Mouse (Mus musculus) heart, postnatal 0 days (tissue): ENCODE results near the gene Tom1l1. TPM values are rescaled to one million over a fixed set of nuclear protein-coding genes. Genes with fewer than 3 reads are reported as not detected.

Experiments used
- ATAC-seq: fragments of 200-750 bp; cut with Nextera tagmentation; 2 replicates; pipeline ENCODE4 v1.8.0; 2017; ENCODE audit warnings: low read depth, moderate number of reproducible peaks, moderate library complexity; ENCODE audit not compliant: insufficient read depth
- DNase-seq: peaks from one replicate; pipeline ENCODE4 v3.0.0-alpha.2; 2016; ENCODE audit warnings: low spot score
- H3K27ac ChIP-seq: fragments of 300-500 bp; sonication (generic); 2 replicates; pipeline ENCODE4 v1.5.1; 2014; ENCODE audit warnings: low read depth, mild to moderate bottlenecking
- H3K27me3 ChIP-seq: fragments of 300-500 bp; sonication (generic); 2 replicates; pipeline ENCODE4 v1.6.1; 2014; ENCODE audit warnings: low read length, mixed read lengths; ENCODE audit not compliant: control insufficient read depth, insufficient read depth
- H3K36me3 ChIP-seq: fragments of 300-500 bp; sonication (generic); replicated peaks from 2 replicates; pipeline ENCODE4 v1.6.1; 2014; ENCODE audit warnings: low read length, mixed read lengths; ENCODE audit not compliant: control insufficient read depth, insufficient read depth
- H3K4me1 ChIP-seq: fragments of 300-500 bp; sonication (generic); 2 replicates; pipeline ENCODE4 v1.6.1; 2014; ENCODE audit warnings: antibody characterized with exemption; ENCODE audit not compliant: control insufficient read depth, insufficient read depth
- H3K4me2 ChIP-seq: fragments of 300-500 bp; sonication (generic); 2 replicates; pipeline ENCODE4 v1.6.1; 2014; ENCODE audit warnings: low read depth, mild to moderate bottlenecking, low read length, moderate library complexity
- H3K4me3 ChIP-seq: fragments of 300-500 bp; sonication (generic); 2 replicates; pipeline ENCODE4 v1.5.1; 2014; ENCODE audit warnings: low read depth, low read length
- H3K9ac ChIP-seq: fragments of 300-500 bp; sonication (generic); replicated peaks from 2 replicates; pipeline ENCODE4 v1.6.1; 2014; ENCODE audit warnings: low read depth, low read length, mixed read lengths
- H3K9me3 ChIP-seq: fragments of 300-500 bp; sonication (generic); replicated peaks from 2 replicates; pipeline ENCODE4 v1.6.1; 2016; ENCODE audit warnings: low read length; ENCODE audit not compliant: control insufficient read depth
- CTCF ChIP-seq: IDR thresholded peaks from 2 replicates; pipeline ENCODE4 v1.5.1; 2016; ENCODE audit warnings: antibody characterized with exemption, control low read depth, low read depth
- EP300 ChIP-seq: IDR thresholded peaks from 2 replicates; pipeline ENCODE4 v1.6.1; 2016; ENCODE audit warnings: antibody characterized with exemption, low read depth
- WGBS: fragments of 180-500 bp; shearing (Covaris S2); extraction: QIAGEN DNeasy Blood & Tissue Kit; methylation state at CpG from one replicate; pipeline ENCODE4 v1.1.7; 2014; 5-methylcytosine and 5-hydroxymethylcytosine counted together
- polyA plus RNA-seq: library from polyadenylated mRNA; unstranded; fragments of >200 nt; fragmentation: Nextera tagmentation; extraction: Ambion mirVana; gene quantifications from 2 replicates; pipeline ENCODE4 v1.2.1, GENCODE M21; 2015
- total RNA-seq: library from RNA; depleted of rRNA; stranded (reverse); fragments of >200 nt; gene quantifications from 2 replicates; pipeline ENCODE4 v1.2.3, GENCODE M21; 2014; ENCODE audit warnings: low replicate concordance; rRNA removed

Gene Tom1l1
- total RNA-seq (14.8 and 15.1 TPM in 2 replicates), polyA plus RNA-seq (16.3 and 21.4 TPM in 2 replicates)

DNA sequence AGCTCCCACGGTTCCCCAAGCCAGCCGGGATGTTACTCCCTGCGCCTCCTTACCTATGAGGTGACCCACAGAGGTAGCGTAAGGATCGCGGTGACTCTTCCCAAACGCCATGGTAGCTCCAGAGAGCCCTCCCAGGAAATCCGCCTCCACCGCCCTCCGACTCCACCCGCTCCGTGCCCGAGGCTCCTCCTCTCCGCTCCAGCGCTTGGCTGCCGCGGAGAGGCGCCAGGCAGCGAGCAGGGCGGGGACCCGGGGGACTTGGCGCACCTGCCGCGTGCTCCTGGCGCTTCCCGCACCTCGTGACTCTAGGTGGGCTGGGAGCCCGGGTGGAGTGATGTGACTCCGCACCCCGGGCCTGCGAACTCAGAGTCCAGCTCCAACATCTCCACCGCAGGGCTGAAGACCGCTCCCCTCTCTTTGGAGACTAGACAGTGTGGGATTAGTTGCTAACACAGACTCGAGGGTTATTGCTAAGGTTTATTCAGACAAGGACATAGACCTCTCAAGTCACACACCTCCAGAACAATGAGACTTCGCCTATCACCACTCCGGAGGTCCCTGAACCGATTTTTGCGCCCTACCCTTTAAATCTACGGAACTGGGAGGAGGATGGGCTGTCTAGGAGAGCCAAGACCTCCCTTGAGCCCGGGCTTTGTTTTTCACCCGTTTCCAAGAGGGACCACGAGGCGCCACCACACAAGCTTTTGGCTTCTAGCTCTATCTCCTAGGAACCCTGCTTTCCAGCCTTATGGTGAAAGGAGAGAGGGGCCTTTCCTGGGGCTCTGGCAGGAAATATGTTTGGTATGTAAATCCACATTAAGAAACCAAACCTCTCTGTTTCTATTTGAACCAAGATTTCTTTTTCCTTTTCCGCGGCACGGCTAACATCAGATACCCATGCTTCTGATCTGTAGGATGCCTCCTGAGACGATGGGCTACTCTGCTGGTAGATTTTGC is at the start of gene Tom1l1:
Gene Tom1l1, minus strand, starts transcription at position 907 of the 957 bp plus-strand sequence.
- Histone ChIP-seq H3K4me2 (peak within 1 kb of the TSS; percentile 83), H3K9ac (peak within 1 kb of the TSS; percentile 60), H3K27ac (no peak within 1 kb of the TSS), H3K36me3 (no peaks in the 10 kb centered on the region; the same call in 1 of the 2 replicates), H3K27me3 (no peaks in the 10 kb centered on the region), H3K9me3 (no peaks in the 10 kb centered on the region), H3K4me1 (peaks cover 8% of the 10 kb centered on the region; the same call in 1 of the 2 replicates), H3K4me3 (peak within 1 kb of the TSS; percentile 59)
- TF ChIP-seq CTCF (no peak), EP300 (no peak)
- peak; percentile 92 for ATAC-seq
- DNase-seq: peak; percentile 58
- 6% methylated on average over 40 of the region's 47 CpGs for WGBS

DNA sequence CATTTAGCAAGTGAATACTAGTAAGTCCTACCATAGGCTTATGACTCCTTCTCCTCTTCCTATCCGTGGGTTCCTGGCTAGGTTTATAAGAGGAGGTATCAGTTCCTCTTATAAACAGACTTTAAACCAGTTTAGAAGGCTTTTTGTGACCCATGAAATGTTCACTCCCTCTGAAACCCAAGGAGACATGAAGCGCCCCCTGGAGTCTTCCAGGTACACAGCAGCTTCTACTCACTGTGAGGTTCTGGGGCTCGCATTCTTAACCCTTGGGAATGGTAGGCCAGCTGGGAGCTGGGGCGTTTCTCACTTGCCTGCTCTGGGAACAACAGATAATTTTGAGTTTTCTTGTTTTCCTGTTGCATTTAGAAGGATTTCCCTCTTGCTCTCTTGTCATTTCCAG is 45.4 kb upstream of the Tom1l1 start:
- Histone ChIP-seq H3K36me3 (no peaks in the 10 kb centered on the region), H3K9me3 (no peaks in the 10 kb centered on the region), H3K4me3 (no peak overlapping the region), H3K9ac (no peak overlapping the region), H3K4me1 (peaks cover 7% of the 10 kb centered on the region; the same call in 1 of the 2 replicates), H3K27ac (no peak overlapping the region), H3K27me3 (no peaks in the 10 kb centered on the region), H3K4me2 (no peak overlapping the region)
- 71% methylated on average over 4 of the region's 4 CpGs for WGBS
- no peak for TF ChIP-seq EP300
- no peak for TF ChIP-seq CTCF
- no peak for ATAC-seq
- DNase-seq: no peak

DNA sequence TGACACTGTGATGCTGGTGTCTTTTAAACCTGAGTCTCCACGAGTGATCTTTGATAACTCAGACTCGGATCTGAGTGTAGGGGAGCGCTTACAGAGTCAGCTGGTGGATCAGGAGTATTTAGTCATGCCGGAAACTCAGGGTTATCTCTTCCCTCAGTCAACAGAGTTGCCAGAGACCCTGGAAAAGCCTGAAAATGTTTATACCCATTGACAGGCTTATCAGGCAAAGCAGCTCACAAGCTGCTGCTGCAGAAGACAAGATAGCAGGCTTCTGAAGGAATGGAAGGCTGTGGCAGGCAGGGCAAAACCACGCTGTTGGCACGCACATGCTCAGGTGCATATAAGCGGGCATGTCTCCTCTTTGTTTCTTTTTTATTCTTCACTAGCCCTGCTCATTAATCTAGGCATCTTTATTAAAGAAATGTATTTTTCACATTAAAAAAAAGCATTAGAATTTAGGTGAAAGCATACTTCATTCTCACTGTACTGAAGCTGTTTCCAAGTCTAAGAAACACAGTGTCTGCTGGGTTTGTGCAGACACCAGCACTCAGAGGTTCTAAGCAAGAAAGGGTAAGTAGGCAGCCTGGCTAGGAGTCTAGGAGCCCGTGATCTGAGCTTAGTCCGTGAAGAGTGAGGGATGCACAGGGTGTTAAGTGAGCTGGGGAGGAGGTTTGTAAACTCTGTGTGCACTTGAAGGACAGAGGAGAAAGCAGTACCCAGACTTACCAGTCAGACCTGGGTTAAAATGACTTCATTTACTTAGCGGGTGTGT is 39.4 kb upstream of the Tom1l1 start:
- Histone ChIP-seq H3K4me3 (peak overlapping the region; percentile 8; the same call in 1 of the 2 replicates), H3K4me1 (peaks cover 11% of the 10 kb centered on the region), H3K36me3 (no peaks in the 10 kb centered on the region), H3K9me3 (no peaks in the 10 kb centered on the region), H3K27me3 (no peaks in the 10 kb centered on the region), H3K4me2 (peak overlapping the region; percentile 26), H3K9ac (no peak overlapping the region), H3K27ac (0 out of 2 replicates have a peak overlapping the region, but pooled peaks have one; percentile 6)
- WGBS: 28% methylated on average over 10 of the region's 10 CpGs
- no peak for DNase-seq
- no peak for TF ChIP-seq CTCF
- TF ChIP-seq EP300: no peak
- no peak for ATAC-seq

- H3K27ac ChIP-seq: 0 out of 2 replicates have a peak overlapping the region, but pooled peaks have one; percentile 6
- H3K4me3 ChIP-seq: peak overlapping the region; percentile 8; the same call in 1 of the 2 replicates
- ATAC-seq (peak; percentile 39; the same call in 1 of the 2 replicates), DNase-seq (no peak)
- no peaks in the 10 kb centered on the region for H3K9me3 ChIP-seq
- peaks cover 11% of the 10 kb centered on the region for H3K4me1 ChIP-seq
- no peak for TF ChIP-seq EP300
- no peak for TF ChIP-seq CTCF
- H3K27me3 ChIP-seq: no peaks in the 10 kb centered on the region
- no peak overlapping the region for H3K9ac ChIP-seq
- WGBS: 58% methylated on average over 10 of the region's 10 CpGs
- no peaks in the 10 kb centered on the region for H3K36me3 ChIP-seq
- H3K4me2 ChIP-seq: peak overlapping the region; percentile 26
Observed at GRCm38 (mm10) chr11:90726730-90727129, 38.6 kb upstream of the Tom1l1 start.

DNA sequence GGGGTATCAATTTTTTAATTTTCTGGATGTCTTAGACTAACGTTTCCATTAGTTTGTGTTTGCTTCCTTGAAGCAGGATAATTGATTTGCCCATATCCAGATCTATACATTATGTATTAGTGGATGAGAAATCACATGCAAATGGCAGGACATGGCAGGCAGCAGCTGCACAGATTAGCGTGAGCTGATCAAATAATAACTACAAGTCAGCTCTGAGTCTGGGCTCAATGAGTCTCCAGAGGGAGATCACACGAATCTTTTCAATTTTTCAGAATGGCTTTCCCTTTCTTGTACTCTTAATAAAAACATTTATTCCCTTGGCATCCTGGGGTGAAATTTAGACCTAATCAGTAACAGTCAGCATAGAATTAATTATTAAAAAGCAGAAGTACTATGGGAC is 34.1 kb upstream of the Tom1l1 start:
- H3K27me3 ChIP-seq: no peaks in the 10 kb centered on the region
- DNase-seq: no peak
- H3K36me3 ChIP-seq: no peaks in the 10 kb centered on the region
- no peak overlapping the region for H3K9ac ChIP-seq
- H3K4me2 ChIP-seq: no peak overlapping the region
- H3K4me1 ChIP-seq: peaks cover 4% of the 10 kb centered on the region
- no peaks in the 10 kb centered on the region for H3K9me3 ChIP-seq
- TF ChIP-seq CTCF: no peak
- TF ChIP-seq EP300: no peak
- no peak for ATAC-seq
- H3K4me3 ChIP-seq: no peak overlapping the region
- 83% methylated on average over 3 of the region's 3 CpGs for WGBS
- H3K27ac ChIP-seq: no peak overlapping the region
